Mouse (Mus musculus): ENCODE data around the gene Pgap1.

Gene Pgap1

GRCm38 (mm10) chr1:54452116-54452515 is 105.4 kb downstream of the Pgap1 start:
- TF ChIP-seq GATA4 (IDR thresholded peaks at IDR 0.05; ENCODE audit: insufficient replicate concordance, low read length): no peak

- TF ChIP-seq GATA4 (IDR thresholded peaks at IDR 0.05; ENCODE audit: insufficient replicate concordance, low read length): no peak
Measured at GRCm38 (mm10) chr1:54448833-54449232, 108.7 kb downstream of the Pgap1 start.

- TF ChIP-seq GATA4 (IDR thresholded peaks at IDR 0.05; ENCODE audit: insufficient replicate concordance, low read length): no peak
Measured at GRCm38 (mm10) chr1:54443641-54444040, 113.8 kb downstream of the Pgap1 start.

- no peak for TF ChIP-seq GATA4 (IDR thresholded peaks at IDR 0.05; ENCODE audit: insufficient replicate concordance, low read length)
Measured at GRCm38 (mm10) chr1:54439080-54439476, 118.4 kb downstream of the Pgap1 start.

- TF ChIP-seq GATA4 (IDR thresholded peaks at IDR 0.05; ENCODE audit: insufficient replicate concordance, low read length): peak; percentile 23; the same call in 1 of the 2 replicates
Measured at GRCm38 (mm10) chr1:54438340-54439079, 119.0 kb downstream of the Pgap1 start, which contains the start of gene Gtf3c3. Gtf3c3 (minus strand) TSS chr1:54438971.
